8 mouse cellular contexts compared by ENCODE assay signal in genomic region chr14:73234468-73235031, GRCm38 (mm10). TPM values are rescaled to one million over a fixed set of nuclear protein-coding genes. Genes with fewer than 3 reads are reported as not detected.
DNase-seq lines count a peak whose midpoint lies in the region; ATAC-seq and TF ChIP-seq lines count a peak whose summit lies in the region.
"Had no signal": no experiment of that assay in that cellular context is flagged by ENCODE, and none has a peak within 500 bp of the region (broad histone marks: within the 10 kb centered on the region; RNA-seq: fewer than 3 reads in every experiment).

No protein-coding gene starts in this region.

- DNase-seq in 416B (ENCODE audit: low read depth) (peak; percentile 37), ES-CJ7 (ENCODE audit: low read depth, low spot score) (peak; percentile 61)
- DNase-seq in cerebellum, adult 2 months: no peak
- no peak for DNase-seq in ovary, postnatal 10 days (ENCODE audit: low spot score)
- DNase-seq: thymus, postnatal 25 days had no signal

- no peak overlapping the region for H3K4me3 ChIP-seq in heart, embryonic 13.5 days
- H3K4me3 ChIP-seq in liver, embryonic 12.5 days: no peak overlapping the region
- H3K4me3 ChIP-seq in cerebellum, adult 2 months (replicated peaks; ENCODE audit: insufficient read depth, low read depth, low read length): no peak overlapping the region

- TF ChIP-seq POLR2A in cerebellum, adult 2 months (IDR thresholded peaks at IDR 0.05; ENCODE audit: borderline replicate concordance, insufficient read depth, low read length): no peak

- H3K9me3 ChIP-seq in heart, embryonic 13.5 days: no peaks in the 10 kb centered on the region
- no peaks in the 10 kb centered on the region for H3K9me3 ChIP-seq in liver, embryonic 12.5 days (replicated peaks)

- H3K27me3 ChIP-seq in heart, embryonic 13.5 days (replicated peaks): no peaks in the 10 kb centered on the region
- H3K27me3 ChIP-seq in liver, embryonic 12.5 days (replicated peaks): no peaks in the 10 kb centered on the region
- H3K27me3 ChIP-seq in cerebellum, adult 2 months (ENCODE audit: control insufficient read depth, insufficient read depth, low read length): no peaks in the 10 kb centered on the region

- TF ChIP-seq CTCF in cerebellum, adult 2 months (IDR thresholded peaks at IDR 0.05; ENCODE audit: borderline replicate concordance, insufficient read depth, low read depth, low read length): no peak

- peaks cover 20% of the 10 kb centered on the region for H3K4me1 ChIP-seq in heart, embryonic 13.5 days
- peaks cover 37% of the 10 kb centered on the region for H3K4me1 ChIP-seq in liver, embryonic 12.5 days
- no peaks in the 10 kb centered on the region for H3K4me1 ChIP-seq in cerebellum, adult 2 months (ENCODE audit: control insufficient read depth, insufficient read depth, low read length)

- H3K27ac ChIP-seq in heart, embryonic 13.5 days (replicated peaks): peak overlapping the region; percentile 82
- H3K27ac ChIP-seq in liver, embryonic 12.5 days: peak overlapping the region; percentile 72
- H3K27ac ChIP-seq in cerebellum, adult 2 months (ENCODE audit: insufficient read depth, low read length): no peak overlapping the region

- no peaks in the 10 kb centered on the region for H3K36me3 ChIP-seq in heart, embryonic 13.5 days
- H3K36me3 ChIP-seq in liver, embryonic 12.5 days: peaks cover 17% of the 10 kb centered on the region

- WGBS in heart, embryonic 13.5 days: 11% methylated on average over 2 of the region's 2 CpGs
- WGBS in liver, embryonic 12.5 days (ENCODE audit: insufficient replicate concordance): 9% methylated on average over 2 of the region's 2 CpGs
- 56% methylated on average over 2 of the region's 2 CpGs for WGBS in cerebellum, adult 2 months

- no peak for ATAC-seq in heart, embryonic 13.5 days (ENCODE audit: extremely low read depth, insufficient number of reproducible peaks, low FRiP score, low TSS enrichment)
- peak; percentile 42; the same call in 1 of the 2 replicates for ATAC-seq in liver, embryonic 12.5 days
- no peak for ATAC-seq in CD4-positive, CD25-positive, alpha-beta regulatory T cell, adult 4 months

- 0 out of 2 replicates have a peak overlapping the region, but pooled peaks have one; percentile 2 for H3K4me2 ChIP-seq in heart, embryonic 13.5 days
- peak overlapping the region; percentile 32 for H3K4me2 ChIP-seq in liver, embryonic 12.5 days

- peak overlapping the region; percentile 53 for H3K9ac ChIP-seq in heart, embryonic 13.5 days
- H3K9ac ChIP-seq in liver, embryonic 12.5 days: no peak overlapping the region

RNA-seq across cellular contexts. Expression of gene Lpar6, which starts 3.1 kb away (rescaled TPM):
- polyA plus RNA-seq in heart, embryonic 13.5 days (2015; fragmentation: Nextera tagmentation; extraction: Ambion mirVana): 7.8 and 8.4 TPM in 2 replicates
- polyA plus RNA-seq in liver, embryonic 12.5 days (2016; fragmentation: Nextera tagmentation; extraction: Ambion mirVana): 5.5 TPM in 2 replicates
- 2.4 and 2.7 TPM in 2 replicates for polyA plus RNA-seq in cerebellum, adult 2 months (2012; rRNA removed)
- polyA plus RNA-seq in CD4-positive, CD25-positive, alpha-beta regulatory T cell, adult 4 months (2017; shearing (Covaris generic)): 10 to 100 TPM; 40.4 to 41.5 TPM

Comparison
In these comparisons a context has a peak if more than half of its experiments do, and no peak if none do; other contexts are left out.
1. DNase-seq: peak in 416B (single experiment) and ES-CJ7 (single experiment); none in cerebellum, adult 2 months (0 of 2) and ovary, postnatal 10 days (single experiment).